Comparison of ENCODE assay signal across 7 mouse cellular contexts in the genomic region with DNA sequence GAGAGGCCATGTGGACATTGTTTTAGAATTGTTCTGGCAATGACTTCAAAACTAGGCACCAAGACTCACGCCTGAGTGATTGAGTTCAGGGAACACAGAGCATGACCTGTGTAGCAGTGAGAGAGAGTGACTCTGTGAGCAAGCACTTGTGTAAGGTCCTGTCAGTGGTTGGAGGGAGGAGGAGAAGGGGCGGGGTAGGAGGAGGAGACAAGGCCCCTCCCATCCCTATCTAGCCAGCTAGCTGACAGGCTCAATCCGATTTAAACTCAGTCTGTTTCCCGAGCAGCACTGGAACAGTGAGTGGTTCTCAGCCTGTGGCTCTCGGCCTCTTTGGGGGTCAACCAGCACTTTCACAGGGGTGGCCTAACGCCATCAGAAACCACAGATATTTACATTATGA. TPM values are rescaled to one million over a fixed set of nuclear protein-coding genes. Genes with fewer than 3 reads are reported as not detected.
DNase-seq lines count a peak whose midpoint lies in the region; ATAC-seq and TF ChIP-seq lines count a peak whose summit lies in the region.

No protein-coding gene starts in this region.

- TF ChIP-seq CTCF in E14TG2a.4 (conservative IDR thresholded peaks at IDR 0.05; ENCODE audit: low read length), result no peak
- TF ChIP-seq CTCF in cerebellum, adult 2 months (IDR thresholded peaks at IDR 0.05; ENCODE audit: borderline replicate concordance, insufficient read depth, low read depth, low read length), result no peak

- peak; percentile 81 for DNase-seq in R1 (ENCODE audit: low read depth, low spot score)
- peak; percentile 81 for DNase-seq in kidney, adult 11 months
- DNase-seq in lung, postnatal 10 days, result peak; percentile 78
- no peak for DNase-seq in cerebellum, adult 2 months

- TF ChIP-seq POLR2A in cerebellum, adult 2 months (IDR thresholded peaks at IDR 0.05; ENCODE audit: borderline replicate concordance, insufficient read depth, low read length), result no peak

- 48% methylated on average over 6 of the region's 6 CpGs for whole genome bisulfite sequencing in cerebellum, adult 2 months
- 23% methylated on average over 6 of the region's 6 CpGs for WGBS in forebrain, embryonic 12.5 days

- no peak overlapping the region for H3K27ac ChIP-seq in cerebellum, adult 2 months (ENCODE audit: insufficient read depth, low read length)
- no peak overlapping the region for H3K27ac ChIP-seq in forebrain, embryonic 12.5 days

- no peaks in the 10 kb centered on the region for H3K27me3 ChIP-seq in E14TG2a.4 (ENCODE audit: insufficient read depth, low read length)
- no peaks in the 10 kb centered on the region for H3K27me3 ChIP-seq in cerebellum, adult 2 months (ENCODE audit: control insufficient read depth, insufficient read depth, low read length)
- H3K27me3 ChIP-seq in forebrain, embryonic 12.5 days, result no peaks in the 10 kb centered on the region

- H3K9ac ChIP-seq in forebrain, embryonic 12.5 days, result no peak overlapping the region

- H3K4me3 ChIP-seq in E14TG2a.4 (replicated peaks; ENCODE audit: low read length), result 0 out of 2 replicates have a peak overlapping the region, but pooled peaks have one; percentile 32
- H3K4me3 ChIP-seq in cerebellum, adult 2 months (replicated peaks; ENCODE audit: insufficient read depth, low read depth, low read length), result no peak overlapping the region
- no peak overlapping the region for H3K4me3 ChIP-seq in forebrain, embryonic 12.5 days (replicated peaks)

- H3K4me2 ChIP-seq in forebrain, embryonic 12.5 days, result no peak overlapping the region

- peaks cover 66% of the 10 kb centered on the region for H3K36me3 ChIP-seq in E14TG2a.4 (ENCODE audit: insufficient read depth, low read length)
- peaks cover 35% of the 10 kb centered on the region for H3K36me3 ChIP-seq in forebrain, embryonic 12.5 days (replicated peaks)

- H3K9me3 ChIP-seq in E14TG2a.4 (ENCODE audit: low read length), result no peaks in the 10 kb centered on the region
- H3K9me3 ChIP-seq in forebrain, embryonic 12.5 days, result no peaks in the 10 kb centered on the region

- H3K4me1 ChIP-seq in E14TG2a.4 (replicated peaks; ENCODE audit: low read depth, low read length), result peaks cover 64% of the 10 kb centered on the region
- peaks cover 6% of the 10 kb centered on the region for H3K4me1 ChIP-seq in cerebellum, adult 2 months (ENCODE audit: control insufficient read depth, insufficient read depth, low read length)
- peaks cover 10% of the 10 kb centered on the region for H3K4me1 ChIP-seq in forebrain, embryonic 12.5 days

- ATAC-seq in erythroid progenitor cell, adult 5-6 weeks (replicated peaks; ENCODE audit: low FRiP score, poor library complexity, severe bottlenecking), result peak; percentile 85
- no peak for ATAC-seq in forebrain, embryonic 12.5 days (ENCODE audit: low FRiP score)

RNA-seq across cellular contexts. Expression of a gene that starts 15.9 kb away (rescaled TPM):
- 8.6 and 21.4 TPM in 2 replicates for total RNA-seq in erythroid progenitor cell, adult 5-6 weeks (2015; ENCODE audit: low replicate concordance)
- 7.0 and 25.2 TPM in 2 replicates for total RNA-seq in erythroid progenitor cell, adult 5-6 weeks (2017; ENCODE audit: low replicate concordance)
- polyA plus RNA-seq in cerebellum, adult 2 months (2012; rRNA removed), result 14.9 and 17.0 TPM in 2 replicates
- polyA plus RNA-seq in forebrain, embryonic 12.5 days (2016; fragmentation: Nextera tagmentation; extraction: Ambion mirVana), result 13.6 and 17.4 TPM in 2 replicates

RNA-seq across cellular contexts. Expression of a gene that starts 32.7 kb away (rescaled TPM):
- 4.2 and 46.1 TPM in 2 replicates for total RNA-seq in erythroid progenitor cell, adult 5-6 weeks (2015; ENCODE audit: low replicate concordance)
- 13.9 and 19.4 TPM in 2 replicates for total RNA-seq in erythroid progenitor cell, adult 5-6 weeks (2017; ENCODE audit: low replicate concordance)
- 42.1 and 52.5 TPM in 2 replicates for polyA plus RNA-seq in cerebellum, adult 2 months (2012; rRNA removed)
- 45.0 and 48.5 TPM in 2 replicates for polyA plus RNA-seq in forebrain, embryonic 12.5 days (2016; fragmentation: Nextera tagmentation; extraction: Ambion mirVana)

RNA-seq across cellular contexts. Expression of a gene that starts 33.2 kb away (rescaled TPM):
- total RNA-seq in erythroid progenitor cell, adult 5-6 weeks (2015; ENCODE audit: low replicate concordance), result 2.9 and 4.2 TPM in 2 replicates
- 1.2 TPM in 1 of 2 replicates, not detected in the other for total RNA-seq in erythroid progenitor cell, adult 5-6 weeks (2017; ENCODE audit: low replicate concordance)
- 85.5 and 85.8 TPM in 2 replicates for polyA plus RNA-seq in cerebellum, adult 2 months (2012; rRNA removed)
- polyA plus RNA-seq in forebrain, embryonic 12.5 days (2016; fragmentation: Nextera tagmentation; extraction: Ambion mirVana), result 60.1 and 64.9 TPM in 2 replicates

RNA-seq across cellular contexts. Expression of a gene that starts 44.2 kb away (rescaled TPM):
- not detected in 2 replicates for total RNA-seq in erythroid progenitor cell, adult 5-6 weeks (2015; ENCODE audit: low replicate concordance)
- not detected in 2 replicates for total RNA-seq in erythroid progenitor cell, adult 5-6 weeks (2017; ENCODE audit: low replicate concordance)
- polyA plus RNA-seq in cerebellum, adult 2 months (2012; rRNA removed), result 71.9 and 72.6 TPM in 2 replicates
- 5.6 and 9.7 TPM in 2 replicates for polyA plus RNA-seq in forebrain, embryonic 12.5 days (2016; fragmentation: Nextera tagmentation; extraction: Ambion mirVana)

Comparison
In these comparisons a context has a peak if more than half of its experiments do, and no peak if none do; other contexts are left out.
1. DNase-seq: peak in R1 (single experiment), kidney, adult 11 months (single experiment) and lung, postnatal 10 days (single experiment); none in cerebellum, adult 2 months (0 of 2).